Mouse (Mus musculus) spleen, adult 2 months (tissue): ENCODE results near the gene Cnksr1.

Experiments
- CTCF ChIP-seq: fragments of 200-500 bp; IDR thresholded peaks from 2 replicates; pipeline ENCODE4 v1.5.1; 2011; ENCODE audit warnings: mild to moderate bottlenecking, inconsistent platforms; ENCODE audit not compliant: insufficient read depth, insufficient read length, insufficient replicate concordance; ENCODE audit errors: extremely low read depth
- POLR2A ChIP-seq: fragments of 200-500 bp; IDR thresholded peaks from 2 replicates; pipeline ENCODE4 v1.6.1; 2011; ENCODE audit warnings: low read depth, low read length, inconsistent platforms

DNA sequence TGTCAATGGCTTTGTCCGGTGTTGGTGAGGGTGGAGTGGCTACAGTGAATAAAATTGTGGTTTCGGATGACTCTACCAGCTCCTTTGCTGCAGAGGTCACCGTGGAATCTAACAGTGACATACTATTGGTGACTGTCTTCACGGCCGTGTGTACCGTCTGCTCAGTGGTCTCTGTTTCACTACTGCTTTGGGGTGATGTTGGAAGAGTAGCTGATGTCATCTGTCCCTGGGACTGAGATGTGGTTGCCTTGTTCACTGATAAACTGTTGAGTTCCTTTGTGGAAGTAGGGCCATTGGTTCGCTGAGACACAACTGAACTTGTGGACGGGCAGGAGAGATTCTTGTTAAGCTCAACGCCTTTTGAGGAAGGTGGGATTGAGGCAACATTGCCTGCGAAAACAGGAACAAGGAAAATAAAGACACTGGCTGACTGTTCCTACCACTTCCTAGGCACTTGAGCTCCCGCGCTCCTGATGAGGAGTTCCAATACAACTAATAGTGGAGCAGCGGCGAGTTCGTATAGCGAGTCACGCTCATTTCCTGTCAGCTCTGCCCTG is 34.8 kb downstream of the Cnksr1 start:
- TF ChIP-seq CTCF (no peak), POLR2A (no peak)
